Mouse (Mus musculus): ENCODE measurements around the gene Tmem222.
A peak's percentile ranks its signal among the peaks of the same experiment; 100 is the strongest.

Gene Tmem222

GRCm38 (mm10) chr4:133277104-133278026 is at the start of gene Tmem222:
Gene Tmem222 (minus strand): TSS chr4:133277792.
- peak; percentile 95 for DNase-seq (ENCODE audit: low read depth, low spot score)

- DNase-seq (ENCODE audit: low read depth, low spot score): no peak
Observed at GRCm38 (mm10) chr4:133319667-133320066, 42.1 kb upstream of the Tmem222 start.

GRCm38 (mm10) chr4:133315991-133316390 is 38.4 kb upstream of the Tmem222 start:
- DNase-seq (ENCODE audit: low read depth, low spot score): no peak

- no peak for DNase-seq (ENCODE audit: low read depth, low spot score)
Observed at GRCm38 (mm10) chr4:133314896-133315295, 37.3 kb upstream of the Tmem222 start.

- DNase-seq (ENCODE audit: low read depth, low spot score): peak; percentile 80
Observed at GRCm38 (mm10) chr4:133309948-133310347, 32.4 kb upstream of the Tmem222 start.

GRCm38 (mm10) chr4:133307331-133307730 is 29.7 kb upstream of the Tmem222 start:
- DNase-seq (ENCODE audit: low read depth, low spot score): peak; percentile 79

- no peak for DNase-seq (ENCODE audit: low read depth, low spot score)
Observed at GRCm38 (mm10) chr4:133305825-133306224, 28.2 kb upstream of the Tmem222 start.

GRCm38 (mm10) chr4:133304770-133305169 is 27.2 kb upstream of the Tmem222 start:
- no peak for DNase-seq (ENCODE audit: low read depth, low spot score)

GRCm38 (mm10) chr4:133302668-133303067 is 25.1 kb upstream of the Tmem222 start:
- DNase-seq (ENCODE audit: low read depth, low spot score): no peak

GRCm38 (mm10) chr4:133301802-133302201 is 24.2 kb upstream of the Tmem222 start:
- DNase-seq (ENCODE audit: low read depth, low spot score): peak; percentile 78

- no peak for DNase-seq (ENCODE audit: low read depth, low spot score)
Observed at GRCm38 (mm10) chr4:133300421-133300820, 22.8 kb upstream of the Tmem222 start.

GRCm38 (mm10) chr4:133299701-133300100 is 22.1 kb upstream of the Tmem222 start:
- no peak for DNase-seq (ENCODE audit: low read depth, low spot score)

GRCm38 (mm10) chr4:133298516-133299365 is 21.1 kb upstream of the Tmem222 start:
- no peak for DNase-seq (ENCODE audit: low read depth, low spot score)

- peak; percentile 57 for DNase-seq (ENCODE audit: low read depth, low spot score)
Observed at GRCm38 (mm10) chr4:133297801-133298238, 20.2 kb upstream of the Tmem222 start.

- no peak for DNase-seq (ENCODE audit: low read depth, low spot score)
Observed at GRCm38 (mm10) chr4:133297360-133297759, 19.8 kb upstream of the Tmem222 start.

GRCm38 (mm10) chr4:133294084-133294483 is 16.5 kb upstream of the Tmem222 start:
- no peak for DNase-seq (ENCODE audit: low read depth, low spot score)

GRCm38 (mm10) chr4:133292901-133293843 is 15.6 kb upstream of the Tmem222 start:
- DNase-seq (ENCODE audit: low read depth, low spot score): peak; percentile 32

GRCm38 (mm10) chr4:133292405-133292804 is 14.8 kb upstream of the Tmem222 start:
- DNase-seq (ENCODE audit: low read depth, low spot score): no peak

GRCm38 (mm10) chr4:133291255-133291654 is 13.7 kb upstream of the Tmem222 start:
- DNase-seq (ENCODE audit: low read depth, low spot score): no peak

- peak; percentile 77 for DNase-seq (ENCODE audit: low read depth, low spot score)
Observed at GRCm38 (mm10) chr4:133286476-133287077, 9.0 kb upstream of the Tmem222 start.

GRCm38 (mm10) chr4:133285950-133286349 is 8.4 kb upstream of the Tmem222 start:
- no peak for DNase-seq (ENCODE audit: low read depth, low spot score)

All from R1 (cell line).